Mouse (Mus musculus): Measurements from ENCODE around the gene St6gal1.

- no peak for TF ChIP-seq CTCF (IDR thresholded peaks at IDR 0.05; ENCODE audit: low read depth, low read length)
- no peak for TF ChIP-seq POLR2A (IDR thresholded peaks at IDR 0.05; ENCODE audit: borderline replicate concordance, low read depth, low read length)
Observed at GRCm38 (mm10) chr16:23401463-23401862, 176.9 kb downstream of the St6gal1 start.

Data from bone marrow macrophage, adult 2 months (primary cell).